In genomic region chr5:136470985-136471735, GRCm38 (mm10) we compare ENCODE assay signal across 7 mouse cellular contexts.
A peak's percentile ranks its signal among the peaks of the same experiment; 100 is the strongest.
DNase-seq lines count a peak whose midpoint lies in the region; ATAC-seq and TF ChIP-seq lines count a peak whose summit lies in the region.
"Not testable (repeated sequence)": the region's sequence is repeated elsewhere in the genome, so short reads cannot be mapped to it uniquely, and the experiment has no call there.

No protein-coding gene starts in this region.

- not testable (repeated sequence) for H3K27me3 ChIP-seq in CH12.LX (replicated peaks); intestine, embryonic 16.5 days (replicated peaks; ENCODE audit: control insufficient read depth, insufficient read depth, low read length)

- in situ Hi-C loops in CH12.LX (cut with MboI; ENCODE audit: low pct_ligation_motif_present, low pct_unique_long_range_greater_than_20kb, low sequenced_read_pairs), result loop anchor here (10.0 kb wide), 1 partner anchor 84 kb away; no protein-coding TSS in a partner anchor

- H3K4me3 ChIP-seq in CH12.LX (replicated peaks in 1 of 3; ENCODE audit: low read depth in 2 of 3, low read length in 2 of 3, poor library complexity in 1 of 3); intestine, embryonic 16.5 days (ENCODE audit: low read length): not testable (repeated sequence)

- not testable (repeated sequence) for TF ChIP-seq RAD21 in CH12.LX (IDR thresholded peaks at IDR 0.05; ENCODE audit: low read depth, low read length)

- H3K27ac ChIP-seq in CH12.LX (ENCODE audit: insufficient read depth, low read depth); intestine, embryonic 16.5 days (ENCODE audit: low read length): not testable (repeated sequence)

- not testable (repeated sequence) for H3K9me3 ChIP-seq in CH12.LX (replicated peaks; ENCODE audit: low read length); intestine, embryonic 16.5 days (ENCODE audit: control insufficient read depth, low read length)

- H3K79me2 ChIP-seq in CH12.LX (replicated peaks; ENCODE audit: control insufficient read depth, extremely low read depth, insufficient read depth, poor library complexity, severe bottlenecking), result not testable (repeated sequence)

- DNase-seq in CH12.LX (ENCODE audit: extremely low read depth) (peak; percentile 53), ZHBTc4 (ENCODE audit: low read depth, low spot score) (peak; percentile 51)
- peak; percentile 69 to 79 for DNase-seq in kidney, adult 8-10 months
- peak; percentile 68 for DNase-seq in kidney, postnatal 10 days
- DNase-seq in kidney, postnatal 4 days, result peak; percentile 36 to 64
- peak; percentile 61 for DNase-seq in yolk sac, embryonic 10.5 days (ENCODE audit: low spot score)

- not testable (repeated sequence) for TF ChIP-seq EP300 in CH12.LX (IDR thresholded peaks at IDR 0.05; ENCODE audit: low read length)

- TF ChIP-seq CTCF in CH12.LX (conservative IDR thresholded peaks at IDR 0.05 in 1 of 2, IDR thresholded peaks at IDR 0.05 in 1 of 2; ENCODE audit: low read depth in 2 of 2, low read length in 2 of 2), result not testable (repeated sequence)

- peaks cover 20 to 65% of the 10 kb centered on the region in 2 experiments for H3K4me1 ChIP-seq in CH12.LX (ENCODE audit: control insufficient read depth in 1 of 2, insufficient read depth in 2 of 2)
- peaks cover 21% of the 10 kb centered on the region for H3K4me1 ChIP-seq in intestine, embryonic 16.5 days (ENCODE audit: control insufficient read depth, insufficient read depth, low read length)

- H3K9ac ChIP-seq in CH12.LX (ENCODE audit: insufficient read depth, low read depth); intestine, embryonic 16.5 days (ENCODE audit: low read depth, low read length): not testable (repeated sequence)

- TF ChIP-seq POLR2A in CH12.LX (IDR thresholded peaks at IDR 0.05; ENCODE audit: low read depth, low read length), result not testable (repeated sequence)

- 20% methylated on average over 2 of the region's 2 CpGs for WGBS in intestine, embryonic 16.5 days

- H3K36me3 ChIP-seq in CH12.LX (replicated peaks in 1 of 2; ENCODE audit: control insufficient read depth in 1 of 2, insufficient read depth in 1 of 2, low read length in 1 of 2), result peaks cover 0 to 15% of the 10 kb centered on the region in 2 experiments
- H3K36me3 ChIP-seq in intestine, embryonic 16.5 days (ENCODE audit: control insufficient read depth, insufficient read depth, low read length), result not testable (repeated sequence)

- dilution Hi-C loops in CH12.LX (cut with MboI; ENCODE audit: extremely low pct_ligation_motif_present, extremely low pct_unique_long_range_greater_than_20kb, low sequenced_read_pairs), result not testable (repeated sequence)

- ATAC-seq in intestine, embryonic 16.5 days, result 0 out of 2 replicates have a peak, but pooled peaks have one; percentile 59

- H3K4me2 ChIP-seq in CH12.LX (ENCODE audit: insufficient read depth, low read depth, poor library complexity, severe bottlenecking); intestine, embryonic 16.5 days (ENCODE audit: low read depth, low read length): not testable (repeated sequence)
